Mouse (Mus musculus) frontal cortex, postnatal 14 days (tissue): ENCODE measurements around the gene Smad3.

Experiments used
- DNase-seq, 2 experiments: peaks; one replicate each; pipeline ENCODE4 v3.0.0; 2022; ENCODE audit warnings: low spot score in 2 of 2

Smad3 gene

DNA sequence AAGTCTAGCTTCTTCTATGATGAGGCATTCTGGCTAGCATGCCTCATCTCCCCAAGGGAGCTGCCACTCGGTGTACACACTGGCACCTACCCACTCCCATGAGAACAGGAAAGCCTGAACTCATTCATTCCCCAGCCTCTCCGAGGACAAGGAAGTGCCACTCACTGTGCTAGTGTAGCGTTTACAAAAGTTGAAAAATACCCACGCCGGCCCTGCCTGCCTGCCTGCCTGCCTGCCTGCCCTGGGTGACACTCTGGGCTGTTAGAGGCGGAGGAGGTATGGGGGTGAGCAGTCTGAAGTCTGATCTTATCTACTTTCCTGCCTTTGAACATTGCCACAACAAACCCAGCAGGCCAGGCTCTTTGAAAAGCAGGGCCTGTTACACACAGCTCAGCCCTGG is 37.1 kb downstream of the Smad3 start:
- no peak for DNase-seq

DNA sequence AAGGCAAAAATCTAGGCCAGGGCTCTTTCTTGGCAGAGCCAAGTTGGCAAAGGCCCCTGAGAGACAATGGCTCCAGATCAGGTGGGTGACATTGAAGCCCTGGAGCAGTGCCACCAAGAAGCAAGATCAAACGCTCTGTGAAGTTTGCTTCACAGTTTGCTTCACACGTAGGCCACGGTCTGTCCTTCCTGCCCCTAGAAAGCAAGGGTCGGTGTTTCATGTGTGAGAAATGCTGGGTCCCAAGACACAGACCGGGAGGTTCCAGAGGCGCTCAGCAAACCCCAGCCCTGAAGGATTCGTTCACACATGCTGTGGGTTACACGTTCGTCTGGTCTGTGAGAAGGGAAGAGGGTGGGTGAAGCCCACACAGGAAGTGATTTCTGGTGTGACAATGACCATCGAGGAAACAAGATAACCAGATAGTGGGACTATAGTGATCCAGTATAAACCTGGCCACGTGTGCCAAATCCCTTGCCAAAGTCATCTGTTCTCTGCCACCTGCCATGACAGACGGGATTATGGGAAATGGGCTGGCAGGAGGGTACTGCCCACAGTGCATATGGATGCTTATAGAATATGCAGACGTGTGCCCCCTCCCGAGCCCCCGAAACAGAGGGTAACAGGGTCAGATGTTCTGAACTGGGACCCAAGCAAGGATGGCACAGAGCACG is 37.9 kb downstream of the Smad3 start:
- no peak for DNase-seq

DNA sequence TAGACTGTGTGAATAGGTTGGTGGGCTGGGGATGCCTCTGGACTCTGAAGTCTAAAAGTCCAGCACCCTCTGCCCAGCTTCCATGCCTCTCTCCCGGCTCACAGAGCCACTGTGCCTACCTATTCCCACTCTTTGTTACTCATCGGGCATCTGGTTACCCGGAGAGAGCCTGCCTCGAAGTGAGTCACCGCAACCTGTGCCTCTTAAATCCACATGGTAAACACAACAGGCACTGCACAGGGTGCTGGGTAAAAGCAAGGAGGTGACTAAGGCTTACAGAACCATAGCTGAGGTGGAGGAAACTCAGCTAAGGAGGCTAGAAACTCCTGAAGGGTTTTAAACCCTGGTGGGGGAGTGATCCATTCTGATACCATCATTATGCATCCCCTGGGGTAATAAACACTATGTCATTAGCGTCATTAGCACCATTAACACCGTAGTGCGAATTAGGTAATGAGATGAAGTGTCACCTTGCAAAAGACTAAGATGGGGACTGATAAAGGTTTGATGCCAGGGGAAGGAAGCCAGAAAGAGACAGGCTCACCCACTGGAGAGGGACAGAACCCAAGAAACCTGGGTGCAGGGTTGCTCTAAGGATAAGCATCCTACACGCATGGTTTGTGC is 38.9 kb downstream of the Smad3 start:
- no peak for DNase-seq

DNA sequence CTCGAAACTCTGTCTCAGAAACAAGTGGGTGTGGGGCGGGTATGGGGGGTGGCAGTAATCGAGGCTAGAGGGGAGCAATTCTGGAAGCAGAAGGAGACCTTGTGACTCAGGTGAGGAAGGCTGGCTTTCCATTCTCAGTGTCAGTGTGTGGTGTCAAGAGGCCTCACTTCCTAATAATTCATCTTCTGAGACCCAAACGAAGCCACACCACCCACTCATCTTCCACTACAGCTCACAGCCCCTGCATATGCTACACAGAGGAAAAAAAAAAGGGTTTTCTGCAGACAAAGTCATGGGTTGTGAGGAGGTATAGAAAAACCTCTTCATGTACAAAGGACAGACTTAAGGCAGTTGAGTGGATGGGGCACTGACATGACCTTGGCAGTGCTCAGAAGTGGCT is 39.6 kb downstream of the Smad3 start:
- no peak for DNase-seq

DNA sequence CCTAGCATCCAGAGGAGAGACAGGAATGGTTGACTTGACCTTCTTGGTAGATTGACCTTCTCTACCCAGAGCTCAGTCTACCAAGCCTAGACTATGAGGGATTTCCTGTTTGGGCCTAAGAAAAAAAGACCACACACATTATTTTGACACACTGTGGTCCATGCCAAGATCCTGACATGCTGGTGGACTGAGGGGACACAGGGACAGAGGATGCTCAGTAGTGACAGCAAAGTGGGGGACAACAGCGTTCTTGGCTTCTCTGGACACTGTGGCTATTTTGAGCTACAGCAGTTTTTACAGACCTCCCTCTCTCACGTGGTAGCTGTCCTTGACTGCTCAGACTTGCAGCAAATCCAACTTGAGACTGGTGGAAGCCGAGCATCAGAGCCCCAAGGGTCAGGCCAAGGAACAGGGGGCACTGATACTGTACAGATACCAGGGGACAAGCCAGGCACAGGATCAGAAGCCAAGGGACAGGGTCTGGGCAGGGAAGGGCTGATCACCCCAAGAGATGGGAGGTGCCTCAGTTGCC is 40.3 kb downstream of the Smad3 start:
- no peak for DNase-seq

DNA sequence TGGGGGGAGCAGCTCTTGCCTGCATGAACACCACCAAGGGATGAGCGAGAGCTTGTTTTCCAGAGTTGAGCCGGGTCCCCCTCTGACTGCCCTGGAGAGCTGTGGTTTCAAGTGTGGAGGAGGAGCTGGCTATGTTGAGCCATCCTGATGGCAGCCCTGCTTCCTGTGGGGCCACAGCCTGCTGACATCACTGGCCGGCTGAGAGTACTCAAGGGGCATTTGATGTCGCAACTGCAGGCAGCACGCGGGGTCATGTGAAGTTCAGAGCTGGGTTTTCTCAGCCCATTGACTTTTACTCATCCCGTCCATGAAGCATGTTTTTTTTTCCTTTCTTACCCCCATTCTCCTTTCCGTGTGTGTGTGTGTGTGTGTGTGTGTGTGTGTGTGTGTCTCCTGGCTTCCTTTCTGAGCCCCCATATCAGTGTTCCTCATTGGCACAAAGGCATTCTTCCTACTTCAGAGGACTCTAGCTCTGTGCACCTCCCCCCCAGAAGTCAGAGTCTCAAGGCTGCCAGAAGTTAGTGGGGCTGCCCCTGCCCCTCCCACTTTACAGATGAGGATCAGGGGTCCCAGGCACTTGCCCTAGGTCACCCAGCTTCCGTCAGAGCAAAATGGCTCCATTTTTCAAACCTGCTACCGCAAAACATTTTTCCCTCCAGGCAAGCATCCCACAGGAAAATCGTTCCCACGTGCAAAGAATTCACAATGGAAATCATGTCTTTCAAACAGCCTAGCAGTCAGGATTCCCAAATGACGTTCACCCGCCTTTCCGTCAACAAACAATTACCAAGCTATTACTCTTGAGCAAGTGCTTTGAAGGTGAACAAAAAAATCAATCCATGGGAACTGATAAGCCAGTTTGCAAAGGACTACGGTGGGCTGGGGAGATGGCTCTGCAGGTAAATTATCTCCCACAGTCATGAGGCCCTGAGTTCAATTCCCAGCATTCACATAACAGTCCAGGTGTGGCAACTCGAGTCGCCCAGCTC is 41.4 kb downstream of the Smad3 start:
- no peak for DNase-seq

DNA sequence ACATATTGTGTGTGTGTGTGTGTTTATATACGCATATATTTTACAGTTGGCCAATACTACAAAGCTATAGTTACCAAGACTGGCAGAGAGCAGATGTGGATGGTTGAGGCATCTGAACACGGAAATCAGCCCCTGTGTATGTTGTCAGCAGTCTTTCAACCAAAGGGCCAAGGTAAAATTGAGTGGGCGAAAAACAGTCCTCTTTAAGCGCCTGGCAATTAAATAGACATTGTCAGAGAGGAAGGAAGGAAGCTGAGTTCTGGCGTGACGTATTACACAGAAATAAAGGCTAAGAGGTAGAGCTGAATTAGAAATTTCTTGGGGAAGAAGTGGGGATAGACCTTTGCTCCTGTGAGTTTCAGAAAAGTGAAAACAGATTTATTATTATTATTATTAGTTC is 43.2 kb downstream of the Smad3 start:
- DNase-seq: no peak

DNA sequence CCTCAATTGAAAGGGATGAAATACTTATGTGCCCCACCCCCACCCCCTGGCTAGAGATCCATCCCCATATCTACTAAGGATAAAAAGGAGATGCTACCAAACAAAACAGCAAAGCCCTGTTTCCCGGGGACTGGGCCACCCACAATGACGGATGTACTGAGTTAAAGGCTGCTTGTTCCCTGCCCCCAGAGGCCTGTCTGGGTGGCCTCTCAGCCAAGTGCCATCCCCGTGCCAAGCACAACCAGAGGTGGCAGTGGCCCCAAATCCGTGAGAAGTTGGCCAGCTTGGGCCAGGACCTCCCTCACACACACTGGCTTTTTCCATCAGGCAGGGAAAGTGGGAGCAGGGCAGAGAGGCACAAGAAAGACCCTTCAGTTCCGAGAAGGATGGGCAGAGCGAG is 45.0 kb downstream of the Smad3 start:
- peak in 1 of 2 experiments; percentile 41 for DNase-seq

DNA sequence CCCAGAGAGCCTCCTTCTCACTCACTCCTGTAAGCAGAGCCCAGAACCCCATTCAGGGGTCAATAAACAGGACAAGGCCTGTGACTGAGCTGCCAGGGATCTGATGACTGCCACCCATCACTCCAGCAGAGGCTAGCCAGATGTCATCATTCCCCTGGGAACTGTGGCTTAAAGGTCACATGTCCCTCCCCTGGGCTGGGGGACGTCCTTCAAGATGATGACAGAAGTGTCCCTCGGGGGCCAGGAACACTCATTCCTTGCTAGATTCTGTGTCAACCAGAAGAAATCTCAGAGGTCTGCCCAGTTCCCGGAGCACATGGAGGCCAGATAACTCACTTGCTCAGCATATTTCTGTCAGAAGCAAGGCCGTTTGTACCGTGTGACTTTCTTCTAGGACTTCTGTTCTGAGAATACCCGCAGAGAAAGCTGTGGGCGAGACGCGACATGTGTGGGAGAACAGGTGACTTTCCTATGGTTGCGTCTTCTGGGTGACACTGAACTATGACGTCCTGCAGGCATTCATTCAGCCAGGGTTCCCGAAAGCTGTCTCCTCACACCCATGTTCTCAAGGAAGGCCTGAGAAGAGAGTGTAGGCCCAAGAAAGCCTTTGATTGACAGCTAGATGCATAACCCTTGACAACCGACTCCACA is 46.1 kb downstream of the Smad3 start:
- no peak for DNase-seq

DNA sequence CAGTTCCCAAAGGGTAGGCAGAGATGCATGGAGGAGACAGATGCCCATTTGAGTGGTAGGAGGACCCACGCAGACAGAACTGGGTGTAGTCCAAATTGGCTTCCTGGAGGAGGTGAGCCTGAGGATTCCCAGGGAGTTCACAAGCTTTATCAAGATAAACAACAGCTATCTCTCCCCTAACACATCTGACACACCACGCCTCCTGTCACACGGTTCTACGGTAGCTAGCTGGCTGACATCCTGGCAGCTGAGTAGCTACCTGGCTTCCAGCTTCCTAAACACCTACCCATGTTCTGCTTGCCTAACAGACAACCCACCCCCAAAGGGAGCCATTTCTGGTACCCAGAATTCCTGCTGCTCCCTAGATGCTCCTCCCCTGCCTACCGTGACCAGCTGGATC is 47.9 kb downstream of the Smad3 start:
- no peak for DNase-seq

DNA sequence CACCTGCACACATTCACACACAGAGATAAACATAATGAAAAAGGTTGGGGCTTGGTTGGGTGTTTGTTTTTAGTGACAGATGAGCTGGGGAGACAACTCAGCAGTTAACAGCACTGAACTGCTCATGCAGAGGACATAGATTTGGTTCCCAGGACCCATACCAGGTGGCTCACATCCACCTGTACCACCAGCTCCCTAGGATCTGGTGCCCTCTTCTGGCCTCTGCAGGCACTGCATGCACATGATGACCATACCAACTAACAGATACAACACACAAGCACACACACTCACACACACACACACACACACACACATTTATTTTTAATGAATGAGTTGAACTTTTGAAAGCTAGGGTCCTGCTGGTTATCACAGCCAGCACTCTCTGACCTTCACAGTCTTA is 48.5 kb downstream of the Smad3 start:
- no peak for DNase-seq

DNA sequence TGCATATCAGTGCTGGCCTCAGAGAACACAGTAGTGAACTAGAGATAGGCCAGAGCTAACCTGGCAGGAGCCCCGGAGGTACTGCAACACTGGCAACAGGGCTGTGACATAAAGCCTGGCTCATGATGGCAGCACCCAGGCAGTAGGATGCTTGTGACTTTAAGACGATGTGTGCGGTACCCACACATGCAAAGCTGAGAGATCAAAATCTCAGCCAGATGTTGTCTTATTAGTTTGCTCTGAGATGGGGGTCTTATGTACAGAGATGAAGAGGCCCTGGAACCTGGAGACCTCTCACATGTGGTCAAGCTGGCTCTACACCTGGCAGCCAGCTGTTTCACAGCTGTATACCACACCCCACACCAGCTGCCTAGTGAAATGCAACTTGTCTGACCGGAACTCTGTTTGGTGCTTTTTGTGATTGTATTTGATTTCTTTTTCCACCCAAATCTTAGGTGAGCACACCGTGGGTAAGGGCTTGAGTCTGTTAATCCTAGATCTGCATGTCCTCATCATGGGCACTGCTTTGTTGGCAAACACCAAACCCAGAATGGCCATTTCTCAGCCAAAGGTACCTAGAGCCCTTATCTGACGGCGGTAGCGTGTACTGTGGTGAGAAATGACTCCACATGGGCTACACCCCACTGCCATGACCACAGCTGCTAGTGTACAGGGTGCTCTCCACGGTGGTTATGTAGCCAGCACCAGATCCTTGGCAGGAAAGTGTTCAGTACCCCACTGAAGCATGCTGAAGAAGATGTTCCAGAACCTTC is 49.8 kb downstream of the Smad3 start:
- no peak for DNase-seq

DNA sequence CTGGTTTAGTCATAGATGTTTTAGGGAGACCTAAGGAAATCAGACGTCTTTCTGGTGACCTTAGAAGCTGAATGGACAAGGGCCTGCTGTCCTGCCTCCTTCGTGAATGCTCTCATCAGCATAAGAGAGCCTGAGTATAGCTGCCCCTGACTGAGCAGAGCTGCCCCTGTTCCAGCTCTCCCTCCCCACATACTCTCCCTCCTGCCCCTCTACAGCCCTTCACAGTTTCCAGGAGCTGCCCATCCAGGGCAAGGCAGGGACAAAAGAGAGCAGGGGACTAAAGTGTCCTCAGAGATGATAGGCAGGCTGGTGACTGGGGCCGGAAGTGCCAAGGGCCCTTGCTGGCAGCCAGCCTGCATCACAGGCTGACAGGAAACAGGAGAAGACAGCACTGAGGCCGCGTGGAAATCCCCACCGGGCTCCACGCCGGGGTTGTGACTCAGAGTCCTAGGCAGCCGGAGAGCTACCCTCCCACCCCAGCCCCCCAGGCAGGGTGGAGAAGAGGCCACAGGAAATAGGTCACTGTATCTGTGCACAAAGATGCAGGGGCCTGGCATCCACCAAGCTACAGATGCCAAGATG is 51.6 kb downstream of the Smad3 start:
- DNase-seq: peak in 1 of 2 experiments; percentile 46

DNA sequence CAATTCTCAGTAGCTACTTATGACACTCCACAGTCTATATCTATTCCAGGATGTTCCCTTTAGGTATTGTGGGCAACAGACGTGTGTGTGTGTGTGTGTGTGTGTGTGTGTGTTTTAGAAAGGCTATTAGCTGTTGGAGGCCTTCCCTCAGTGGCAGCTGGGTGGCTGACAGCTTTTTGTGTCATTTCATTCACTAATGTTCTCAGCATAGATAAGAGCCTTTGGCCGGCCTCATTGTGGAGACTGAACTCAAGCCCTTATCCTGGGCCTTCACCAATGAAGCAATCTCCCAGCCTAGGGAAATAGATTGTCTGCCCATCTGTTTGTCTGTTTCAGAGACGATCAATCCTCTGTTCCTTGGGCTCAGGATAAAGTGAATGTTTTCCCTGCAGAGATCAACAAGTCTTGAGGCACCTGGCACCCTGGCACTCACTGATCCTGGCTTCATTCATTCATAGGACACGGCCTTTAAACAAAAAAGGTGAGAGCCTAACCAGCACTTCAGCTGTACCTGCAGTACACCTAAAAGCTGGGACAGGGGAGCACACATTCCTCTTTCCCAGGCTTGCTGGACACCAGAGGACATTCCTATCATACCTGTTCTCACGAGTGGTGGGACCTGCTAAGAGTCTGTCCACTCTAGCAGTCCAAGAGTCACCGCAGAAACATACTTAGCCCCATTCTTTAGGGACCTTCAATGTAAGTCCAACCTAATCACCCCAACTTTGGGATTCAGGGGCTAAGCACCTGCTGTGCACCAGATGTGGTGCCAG is 52.6 kb downstream of the Smad3 start:
- no peak for DNase-seq

DNA sequence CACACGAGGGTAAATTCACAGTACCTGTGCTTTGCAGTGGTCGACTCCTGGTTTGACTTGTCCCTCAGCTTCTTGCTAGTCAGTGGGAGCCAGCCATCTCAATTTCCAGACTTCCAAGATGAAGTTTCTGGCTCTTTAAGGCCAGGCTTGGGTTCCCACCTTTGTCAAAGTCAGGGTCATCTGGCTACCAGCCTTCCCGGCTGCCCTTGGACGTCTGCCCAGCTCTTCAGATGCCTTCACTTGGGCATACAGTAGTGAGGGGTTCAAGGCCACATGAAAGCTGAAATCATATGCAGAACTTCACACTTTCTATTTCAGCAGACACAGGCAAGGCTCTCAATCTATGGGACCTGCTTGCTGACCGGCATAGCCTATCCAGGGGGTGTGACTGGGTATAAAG is 53.7 kb downstream of the Smad3 start:
- no peak for DNase-seq

DNA sequence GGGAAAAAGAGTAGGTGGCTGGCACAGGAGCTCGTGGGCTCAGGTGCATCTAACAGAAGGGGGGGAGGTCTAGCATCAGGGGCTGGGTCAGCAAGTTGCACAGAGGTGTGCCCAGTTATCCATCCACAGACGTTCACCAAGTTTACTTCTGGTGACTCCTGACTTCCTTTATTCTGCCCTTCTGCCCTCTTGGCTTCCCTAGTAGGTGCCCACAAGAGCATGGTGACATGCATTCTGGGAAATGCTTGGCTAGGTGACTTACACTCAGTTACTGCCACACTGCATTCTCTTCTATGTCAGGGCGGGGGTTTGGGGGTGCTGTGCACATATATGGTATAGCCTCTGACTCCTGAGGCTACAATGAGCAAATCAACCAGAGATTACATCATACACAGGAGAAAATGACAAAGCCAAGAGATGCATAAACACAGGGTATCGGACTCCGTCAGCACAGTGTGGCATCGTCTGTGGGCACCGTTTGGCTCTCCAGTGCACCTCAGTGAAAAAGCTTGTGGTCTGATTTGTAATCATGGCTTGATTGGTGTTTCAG is 54.5 kb downstream of the Smad3 start:
- no peak for DNase-seq

DNA sequence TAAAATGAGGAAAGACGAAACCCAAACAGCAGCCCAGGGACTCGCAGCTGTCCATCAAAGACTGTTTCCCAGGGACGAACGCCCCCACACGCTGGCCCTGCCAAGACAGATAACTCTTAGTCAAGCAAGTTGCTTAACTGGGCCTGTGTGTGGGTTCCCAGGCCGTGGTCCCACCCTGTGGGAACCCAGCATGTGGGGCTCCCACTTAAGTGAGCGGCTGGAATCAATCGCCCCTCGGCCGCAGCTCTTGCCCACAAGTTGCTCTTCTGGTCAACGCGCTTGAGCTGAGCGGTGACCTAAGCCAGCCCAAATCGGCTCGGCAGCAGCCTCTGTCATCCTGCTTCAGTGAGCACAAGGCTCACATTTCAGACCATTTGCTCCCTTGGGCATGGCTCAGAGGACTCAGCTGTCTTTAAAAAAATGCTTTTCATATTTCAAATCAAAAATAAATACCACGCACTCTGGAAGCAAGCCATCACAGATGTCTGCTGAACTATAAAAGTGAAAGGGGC is 55.2 kb downstream of the Smad3 start:
- no peak for DNase-seq

DNA sequence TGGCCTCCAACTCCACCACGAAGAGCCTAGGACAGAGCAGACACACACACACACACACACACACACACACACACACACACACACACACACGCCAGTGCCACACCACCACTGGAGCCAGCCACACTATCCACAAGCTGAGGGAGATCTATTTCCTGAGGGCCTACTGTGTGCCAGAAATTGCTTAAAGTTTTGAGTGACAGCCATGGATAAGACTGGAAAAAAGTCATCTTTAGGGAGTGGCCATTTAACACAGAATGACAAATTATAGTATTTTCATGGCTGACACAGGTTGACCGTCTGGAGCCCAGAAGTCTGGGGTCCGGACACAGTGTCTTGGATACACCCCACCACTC is 55.9 kb downstream of the Smad3 start:
- no peak for DNase-seq

DNA sequence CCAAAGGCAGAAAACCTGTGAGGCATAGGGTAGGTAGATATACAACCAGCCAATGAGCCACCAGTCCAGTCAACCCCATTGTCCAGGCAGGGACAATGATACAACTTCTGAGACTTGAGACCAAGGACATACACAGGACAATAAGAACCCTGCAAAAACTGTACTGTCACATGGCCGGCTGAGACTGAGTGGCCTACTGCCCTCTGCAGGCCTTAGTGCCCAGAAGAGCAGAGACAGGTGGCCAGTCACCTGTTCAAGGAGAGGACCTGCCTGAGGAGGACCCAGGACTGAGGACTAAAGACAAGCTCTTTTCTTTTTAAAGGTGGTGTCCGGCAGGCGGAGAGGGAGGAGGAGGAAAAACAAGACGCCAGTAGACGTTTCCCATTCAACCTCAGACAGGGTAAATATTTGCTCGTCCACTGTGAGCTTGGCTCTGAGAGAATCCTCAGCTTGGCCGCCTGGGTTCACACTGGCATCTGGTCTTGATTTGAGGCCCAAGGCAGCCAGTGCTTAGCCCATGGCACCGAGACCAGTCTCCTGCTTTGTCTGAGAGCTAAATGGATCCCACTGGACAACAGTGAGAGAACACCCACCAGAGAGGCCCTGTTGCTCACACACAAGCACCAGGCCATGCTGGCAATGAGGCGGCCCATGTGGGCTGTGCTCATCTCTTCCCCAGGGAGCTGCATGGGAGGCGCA is 56.4 kb downstream of the Smad3 start:
- no peak for DNase-seq
